In the genomic region with DNA sequence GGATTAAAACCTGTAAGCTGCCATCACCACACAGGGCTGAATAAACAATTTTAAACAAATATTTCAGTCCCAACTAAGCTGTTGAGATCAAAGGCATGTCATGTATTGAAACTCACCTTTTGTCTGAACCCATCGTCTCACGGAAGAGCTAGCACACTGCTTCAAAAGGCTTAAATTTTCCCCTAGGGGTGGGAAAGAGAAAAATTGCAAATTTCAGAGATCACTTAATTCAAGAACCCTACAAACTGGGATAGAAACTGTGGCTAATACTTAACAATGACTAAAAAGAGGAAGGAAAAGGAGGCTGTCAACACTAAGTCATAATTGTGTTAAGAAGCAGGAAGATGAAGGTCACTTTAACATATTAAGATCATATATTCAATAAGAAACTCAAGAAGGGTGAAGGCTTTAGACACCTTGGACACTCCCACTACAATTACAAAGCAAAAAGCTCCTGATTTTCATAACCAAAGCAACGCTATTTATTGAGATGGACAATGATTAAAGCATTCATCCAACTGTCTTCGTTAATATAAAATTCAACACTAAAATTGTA, we compare ENCODE assay signal across 8 mouse cellular contexts. TPM values are rescaled to one million over a fixed set of nuclear protein-coding genes. Genes with fewer than 3 reads are reported as not detected.
A peak's percentile ranks its signal among the peaks of the same experiment; 100 is the strongest.
DNase-seq lines count a peak whose midpoint lies in the region; ATAC-seq lines count a peak whose summit lies in the region.

No protein-coding gene starts in this region.

- DNase-seq in lung, postnatal 36 days, result no peak
- DNase-seq in embryonic facial prominence, embryonic 10.5 days (ENCODE audit: low spot score), result no peak
- DNase-seq in splenic B cell, adult 2 months (ENCODE audit: low read depth, low spot score), result peak; percentile 48
- DNase-seq in natural killer cell, adult 2 months (ENCODE audit: low spot score in 2 of 2), result no peak
- DNase-seq in yolk sac, embryonic 10.5 days (ENCODE audit: low spot score), result no peak
- no peak for DNase-seq in urinary bladder, postnatal 36 days (ENCODE audit: low spot score in 2 of 2)

- H3K27me3 ChIP-seq in lung, embryonic 16.5 days (ENCODE audit: control insufficient read depth, insufficient read depth, low read depth, low read length), result no peaks in the 10 kb centered on the region
- H3K27me3 ChIP-seq in embryonic facial prominence, embryonic 10.5 days (replicated peaks; ENCODE audit: low read depth, poor library complexity, severe bottlenecking), result no peaks in the 10 kb centered on the region
- no peaks in the 10 kb centered on the region for H3K27me3 ChIP-seq in intestine, embryonic 16.5 days (replicated peaks; ENCODE audit: control insufficient read depth, insufficient read depth, low read length)
- H3K27me3 ChIP-seq in splenic B cell, adult 2 months (ENCODE audit: control insufficient read depth, insufficient read depth, low read length, poor library complexity, severe bottlenecking), result no peaks in the 10 kb centered on the region

- peak overlapping the region; percentile 100 for H3K9ac ChIP-seq in lung, embryonic 16.5 days (ENCODE audit: low read length)
- H3K9ac ChIP-seq in intestine, embryonic 16.5 days (ENCODE audit: low read depth, low read length), result peak overlapping the region; percentile 3; the same call in 1 of the 2 replicates

- H3K4me1 ChIP-seq in lung, embryonic 16.5 days (replicated peaks; ENCODE audit: control insufficient read depth, insufficient read depth, low read length), result peaks cover 9% of the 10 kb centered on the region
- peaks cover 18% of the 10 kb centered on the region for H3K4me1 ChIP-seq in embryonic facial prominence, embryonic 10.5 days
- peaks cover 12% of the 10 kb centered on the region for H3K4me1 ChIP-seq in intestine, embryonic 16.5 days (ENCODE audit: control insufficient read depth, insufficient read depth, low read length)

- H3K4me3 ChIP-seq in lung, embryonic 16.5 days (ENCODE audit: low read length), result peak overlapping the region; percentile 96
- peak overlapping the region; percentile 76 for H3K4me3 ChIP-seq in embryonic facial prominence, embryonic 10.5 days
- H3K4me3 ChIP-seq in intestine, embryonic 16.5 days (ENCODE audit: low read length), result peak overlapping the region; percentile 99

- no peak for ATAC-seq in lung, embryonic 16.5 days (ENCODE audit: low read depth)
- ATAC-seq in intestine, embryonic 16.5 days, result no peak

- H3K27ac ChIP-seq in lung, embryonic 16.5 days (ENCODE audit: low read length), result no peak overlapping the region
- peak overlapping the region; percentile 98; the same call in 1 of the 2 replicates for H3K27ac ChIP-seq in embryonic facial prominence, embryonic 10.5 days (replicated peaks)
- no peak overlapping the region for H3K27ac ChIP-seq in intestine, embryonic 16.5 days (ENCODE audit: low read length)

- H3K9me3 ChIP-seq in lung, embryonic 16.5 days (ENCODE audit: control insufficient read depth, low read length), result no peaks in the 10 kb centered on the region
- H3K9me3 ChIP-seq in embryonic facial prominence, embryonic 10.5 days, result no peaks in the 10 kb centered on the region
- H3K9me3 ChIP-seq in intestine, embryonic 16.5 days (ENCODE audit: control insufficient read depth, low read length), result no peaks in the 10 kb centered on the region

- 9% methylated on average over 4 of the region's 4 CpGs for WGBS in lung, embryonic 16.5 days
- 35% methylated on average over 4 of the region's 4 CpGs for WGBS in embryonic facial prominence, embryonic 10.5 days
- WGBS in intestine, embryonic 16.5 days, result 13% methylated on average over 4 of the region's 4 CpGs

- H3K36me3 ChIP-seq in lung, embryonic 16.5 days (ENCODE audit: control insufficient read depth, insufficient read depth, low read length), result peaks cover 31% of the 10 kb centered on the region
- peaks cover 72% of the 10 kb centered on the region for H3K36me3 ChIP-seq in embryonic facial prominence, embryonic 10.5 days (replicated peaks)
- H3K36me3 ChIP-seq in intestine, embryonic 16.5 days (ENCODE audit: control insufficient read depth, insufficient read depth, low read length), result peaks cover 18% of the 10 kb centered on the region
- H3K36me3 ChIP-seq in splenic B cell, adult 2 months (ENCODE audit: control insufficient read depth, insufficient read depth, low read length, poor library complexity, severe bottlenecking), result peaks cover 21% of the 10 kb centered on the region

- H3K4me2 ChIP-seq in lung, embryonic 16.5 days (ENCODE audit: low read depth, low read length), result peak overlapping the region; percentile 76
- H3K4me2 ChIP-seq in intestine, embryonic 16.5 days (ENCODE audit: low read depth, low read length), result peak overlapping the region; percentile 50

RNA-seq across cellular contexts. Expression of a gene that starts 1.3 kb away (rescaled TPM):
- 212 and 220 TPM in 2 replicates for polyA plus RNA-seq in lung, embryonic 16.5 days (2015; fragmentation: Nextera tagmentation; extraction: Ambion mirVana)
- polyA plus RNA-seq in embryonic facial prominence, embryonic 10.5 days (2016; fragmentation: Nextera tagmentation; extraction: Ambion mirVana), result 200 and 206 TPM in 2 replicates
- 127 and 145 TPM in 2 replicates for polyA plus RNA-seq in intestine, embryonic 16.5 days (2015; fragmentation: Nextera tagmentation; extraction: Ambion mirVana)

RNA-seq across cellular contexts. Expression of a gene that starts 59.2 kb away (rescaled TPM):
- 10.4 and 11.8 TPM in 2 replicates for polyA plus RNA-seq in lung, embryonic 16.5 days (2015; fragmentation: Nextera tagmentation; extraction: Ambion mirVana)
- 13.2 and 21.4 TPM in 2 replicates for polyA plus RNA-seq in embryonic facial prominence, embryonic 10.5 days (2016; fragmentation: Nextera tagmentation; extraction: Ambion mirVana)
- polyA plus RNA-seq in intestine, embryonic 16.5 days (2015; fragmentation: Nextera tagmentation; extraction: Ambion mirVana), result 5.7 and 8.3 TPM in 2 replicates
